Mouse (Mus musculus): ENCODE data around the gene Ect2l.
"Not testable (repeated sequence)": the region's sequence is repeated elsewhere in the genome, so short reads cannot be mapped to it uniquely, and the experiment has no call there.

Ect2l gene

DNA sequence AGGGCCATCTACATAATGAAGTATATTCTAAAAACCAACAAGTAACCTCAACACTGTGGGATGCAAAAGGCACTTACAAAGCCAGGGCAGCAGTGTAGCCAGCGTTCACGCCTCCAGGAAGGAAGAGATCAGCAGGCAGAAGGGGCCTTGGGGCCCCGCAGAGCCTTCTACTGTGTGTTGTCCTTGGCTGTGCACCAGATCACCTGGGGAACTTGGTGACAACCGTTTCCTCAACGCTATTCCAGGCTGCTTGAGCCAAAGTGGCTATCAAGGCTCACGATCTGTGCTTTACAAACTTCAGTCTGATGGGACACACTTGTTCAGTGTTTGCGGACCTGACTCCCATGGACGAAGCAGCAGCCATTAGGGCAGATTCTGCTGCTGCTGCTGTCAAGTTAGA lies 19.0 kb downstream of the Ect2l start:
- DNase-seq (ENCODE audit: low read depth, low spot score): no peak

DNA sequence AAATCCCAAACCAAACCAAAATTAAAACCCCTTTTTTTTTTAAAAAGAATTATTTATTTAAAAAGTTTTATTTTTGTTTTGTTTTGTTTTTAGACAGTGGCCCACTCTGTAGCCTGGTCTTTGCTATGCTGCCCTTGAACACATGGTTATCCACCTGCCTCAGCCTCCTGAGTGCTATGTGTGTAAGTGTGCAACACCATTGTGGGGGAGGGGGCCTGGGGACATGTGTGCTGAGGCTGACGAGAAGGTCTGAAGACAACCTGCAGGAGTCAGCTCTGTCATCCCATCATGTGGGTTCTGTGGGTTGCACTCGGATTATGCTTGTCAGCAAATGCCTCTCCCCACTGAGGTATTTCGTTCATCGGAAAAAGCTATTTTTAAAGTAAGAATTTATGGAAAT lies 21.2 kb downstream of the Ect2l start:
- DNase-seq (ENCODE audit: low read depth, low spot score): no peak

DNA sequence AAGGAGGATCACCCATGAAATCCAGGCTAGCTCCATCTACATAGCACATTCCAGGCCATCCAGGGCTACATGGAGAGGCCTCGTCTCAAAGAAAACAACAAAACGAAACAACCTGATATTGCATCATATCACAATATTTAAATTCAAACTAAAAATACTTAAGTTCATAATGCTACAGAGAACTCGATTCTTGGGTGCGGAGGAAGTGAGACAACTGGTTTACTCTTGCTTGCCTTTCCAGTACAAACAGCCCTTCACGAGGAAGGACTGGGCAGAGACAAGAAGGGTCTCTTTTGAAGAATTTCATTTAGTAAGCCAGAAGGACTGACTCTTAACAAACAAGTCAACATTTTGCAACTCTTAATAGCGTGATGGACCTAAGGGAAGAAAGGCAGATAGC lies 22.1 kb downstream of the Ect2l start:
- no peak for DNase-seq (ENCODE audit: low read depth, low spot score)

DNA sequence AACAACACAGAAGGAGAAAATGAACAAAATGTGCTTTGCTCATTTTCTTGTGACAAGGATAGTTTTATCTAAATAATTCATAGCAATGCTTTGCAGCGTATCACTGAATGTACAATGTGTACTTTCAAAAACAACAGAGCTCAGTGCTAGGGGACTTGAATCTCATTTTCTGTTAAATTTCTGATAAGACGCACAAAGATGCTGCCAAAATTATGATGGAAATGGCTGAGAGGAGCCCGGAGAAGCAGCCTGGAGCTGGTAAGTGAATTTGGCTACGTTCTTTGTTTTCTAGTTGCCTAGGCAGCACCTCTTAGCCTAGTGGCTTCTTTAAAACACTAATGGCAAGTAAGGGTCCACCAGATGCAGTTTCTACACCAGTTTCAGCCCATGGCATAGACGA lies 28.4 kb downstream of the Ect2l start:
- DNase-seq (ENCODE audit: low read depth, low spot score): no peak

DNA sequence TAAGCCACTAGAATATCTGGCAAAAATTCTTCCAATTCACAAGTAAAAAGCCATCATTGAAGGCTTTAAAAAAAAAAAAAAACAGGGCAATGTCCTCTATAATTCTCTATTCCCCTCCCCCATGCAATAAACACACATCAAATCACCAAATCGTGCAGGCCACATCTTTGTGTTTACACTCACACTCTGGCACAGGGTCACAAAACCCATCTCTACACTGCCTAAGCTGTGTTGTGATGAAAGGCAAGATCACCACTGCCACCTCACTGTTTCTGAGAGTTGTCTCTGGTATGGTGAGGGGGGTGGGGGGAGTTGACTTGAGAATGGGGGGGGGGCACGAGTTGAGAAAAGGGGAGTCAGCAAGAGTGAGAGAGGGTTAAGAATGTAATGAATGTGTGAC lies 33.4 kb downstream of the Ect2l start:
- no peak for DNase-seq (ENCODE audit: low read depth, low spot score)

DNA sequence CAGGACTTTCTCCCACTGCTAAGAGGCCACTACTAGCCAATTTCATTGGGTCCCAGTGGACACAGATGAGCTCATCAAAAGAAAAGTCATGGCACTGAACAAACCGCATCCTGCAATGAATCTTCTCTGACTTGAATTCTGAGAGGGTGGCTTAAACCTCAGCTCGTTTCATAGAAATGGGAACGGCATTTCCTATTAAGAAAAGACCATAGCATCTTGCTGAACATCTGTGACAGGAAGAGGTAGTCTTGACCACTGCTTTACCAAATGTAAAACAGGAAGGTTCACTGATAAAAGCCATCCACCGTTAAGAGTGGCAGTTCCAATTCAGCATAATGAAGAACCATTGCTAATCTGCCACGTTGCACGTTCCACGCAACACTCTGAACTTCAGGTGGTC lies 34.0 kb downstream of the Ect2l start:
- no peak for DNase-seq (ENCODE audit: low read depth, low spot score)

DNA sequence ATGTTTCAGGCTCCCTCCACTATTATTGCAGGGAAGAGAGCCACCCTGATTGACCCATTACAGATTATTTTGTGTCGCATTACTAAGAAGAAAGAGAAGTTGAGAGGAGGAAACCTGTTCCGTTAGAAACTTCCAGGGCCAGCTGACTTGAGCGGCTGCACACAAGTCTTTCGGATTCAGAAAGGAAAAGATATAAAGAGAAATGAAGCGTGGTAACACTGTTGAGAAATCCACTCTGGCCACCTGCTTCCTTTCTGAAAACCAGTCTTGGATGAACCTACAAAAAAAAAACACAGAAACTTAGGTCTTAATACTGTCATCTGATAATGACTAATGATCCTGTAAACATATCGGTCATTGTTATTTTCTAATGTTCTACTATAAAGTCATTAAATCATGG lies 35.6 kb downstream of the Ect2l start:
- no peak for DNase-seq (ENCODE audit: low read depth, low spot score)

DNA sequence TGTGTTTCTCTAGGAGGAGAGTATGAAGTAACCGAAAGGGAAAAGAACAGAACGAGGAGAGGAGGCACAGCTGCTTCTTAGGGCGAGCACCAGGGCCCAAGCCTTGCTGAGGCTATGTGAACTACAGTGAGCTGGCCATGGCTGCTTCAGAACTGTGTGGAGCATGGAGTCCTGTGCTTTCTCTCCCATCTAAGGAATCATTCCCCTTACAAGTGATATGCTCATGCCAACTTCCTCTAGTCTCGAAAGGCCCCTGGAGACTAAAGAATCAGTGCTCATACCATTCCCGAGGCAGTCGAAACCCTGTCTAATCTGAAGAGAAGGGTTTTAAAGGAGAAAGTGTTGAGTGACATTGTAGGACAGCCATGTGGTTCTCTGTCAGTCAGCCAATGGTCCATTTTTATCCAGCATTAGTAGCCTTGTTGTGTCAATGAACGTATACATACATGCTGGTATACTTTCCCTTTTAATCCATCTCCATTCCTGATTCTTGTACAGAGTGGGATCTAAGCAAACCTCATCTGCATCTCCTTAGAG lies 48.2 kb downstream of the Ect2l start:
- no peak for DNase-seq (ENCODE audit: low read depth, low spot score)

DNA sequence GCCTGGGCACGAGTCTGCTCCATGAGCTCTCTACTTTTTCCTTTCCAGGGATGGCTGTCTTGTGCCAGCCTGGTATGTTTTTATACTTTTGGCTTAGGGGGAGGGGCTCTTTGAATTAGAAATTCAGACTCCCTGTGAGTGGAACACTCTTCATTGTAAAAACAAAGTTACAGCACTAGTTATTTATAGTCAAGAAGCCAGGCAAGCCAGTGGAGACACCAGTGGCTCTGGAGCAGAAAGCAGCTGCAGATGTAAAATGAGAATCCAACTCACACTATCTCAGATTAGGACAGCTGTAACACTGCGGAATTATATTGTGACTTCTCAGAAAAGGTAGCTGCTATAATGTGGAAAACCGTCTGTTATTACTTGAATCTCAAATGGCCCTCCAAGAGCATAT lies 63.5 kb downstream of the Ect2l start:
- no peak for DNase-seq (ENCODE audit: low read depth, low spot score)

DNA sequence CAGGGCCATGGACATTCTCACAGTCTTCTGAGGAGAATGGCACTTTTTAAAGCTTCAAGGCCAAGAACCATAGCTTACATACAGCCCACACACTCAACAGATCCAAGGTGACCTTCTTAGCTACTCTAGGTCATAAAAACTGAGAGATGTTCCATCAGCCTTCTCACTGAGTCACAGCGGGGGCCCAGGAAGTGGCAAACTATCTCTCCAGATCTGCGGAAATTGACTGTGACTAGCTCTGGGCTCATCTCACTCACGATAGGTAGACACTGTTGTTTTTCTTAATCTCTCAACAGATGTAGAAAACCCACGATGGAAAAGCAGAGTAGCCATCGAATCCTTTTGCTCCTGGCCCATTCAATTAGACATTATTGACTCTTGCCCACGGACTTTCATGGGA lies 68.5 kb downstream of the Ect2l start:
- no peak for DNase-seq (ENCODE audit: low read depth, low spot score)

DNA sequence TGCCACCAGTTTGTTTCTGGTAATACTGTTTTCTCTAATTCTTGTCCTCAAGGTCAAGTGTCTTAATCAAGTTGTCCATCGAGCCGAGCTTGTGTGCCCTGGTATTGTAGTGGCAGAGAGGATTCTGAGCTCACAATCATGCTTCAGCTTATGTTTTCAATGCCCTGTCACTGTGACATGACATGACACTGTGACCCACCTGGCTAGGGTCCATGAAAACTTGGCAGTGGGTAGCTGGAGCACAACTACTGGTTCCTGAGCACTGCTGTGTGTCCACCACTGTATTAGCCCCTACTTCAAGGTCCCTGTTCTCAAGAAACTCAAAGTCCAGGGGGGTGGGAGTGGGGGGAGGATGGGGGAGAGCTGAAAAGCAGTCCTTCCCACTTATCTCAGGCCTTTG lies 69.3 kb downstream of the Ect2l start:
- no peak for DNase-seq (ENCODE audit: low read depth, low spot score)

DNA sequence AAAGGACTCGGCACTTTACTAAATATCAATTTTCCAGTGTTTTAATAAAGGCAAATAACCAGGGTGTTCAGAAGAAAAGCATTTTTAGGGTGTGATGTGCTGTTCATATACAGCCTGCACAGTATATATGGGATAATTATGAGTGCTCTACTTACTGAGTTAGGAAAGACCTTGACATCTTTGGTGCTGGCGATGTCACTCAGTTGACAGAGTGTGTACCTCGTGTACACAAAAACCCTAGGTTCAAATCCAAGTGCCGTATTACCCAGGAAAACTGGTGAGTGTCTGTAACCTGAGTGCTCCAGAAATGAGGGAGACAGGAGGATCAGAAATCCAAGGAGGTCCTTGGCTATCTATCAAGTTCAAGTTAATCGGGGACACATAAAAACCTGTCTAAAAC lies 71.1 kb downstream of the Ect2l start:
- DNase-seq (ENCODE audit: low read depth, low spot score): no peak

DNA sequence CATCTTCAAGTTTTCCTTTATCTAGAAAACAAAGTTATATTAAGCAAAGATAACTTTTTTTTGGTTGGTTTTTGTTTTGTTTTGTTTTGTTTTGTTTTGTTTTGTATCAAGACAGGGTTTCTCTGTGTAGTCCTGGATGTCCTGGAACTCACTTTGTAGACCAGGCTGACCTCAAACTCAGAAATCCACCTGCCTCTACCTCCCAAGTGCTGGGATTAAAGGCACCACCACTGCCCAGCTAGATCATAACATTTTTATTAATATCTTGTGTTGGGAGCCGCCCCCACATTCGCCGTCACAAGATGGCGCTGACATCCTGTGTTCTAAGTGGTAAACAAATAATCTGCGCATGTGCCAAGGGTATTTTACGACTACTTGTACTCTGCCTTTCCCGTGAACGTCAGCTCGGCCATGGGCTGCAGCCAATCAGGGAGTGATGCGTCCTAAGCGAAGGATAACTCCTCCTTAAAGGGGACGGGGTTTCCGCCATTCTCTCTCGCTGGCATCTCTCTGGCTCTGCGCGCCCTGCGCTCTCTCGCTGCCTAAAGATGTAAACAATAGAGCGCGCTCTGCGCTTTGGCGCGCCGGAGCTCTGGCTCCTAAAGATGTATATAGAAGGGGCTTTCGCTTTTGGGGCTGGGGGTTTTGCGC lies 71.7 kb downstream of the Ect2l start:
- DNase-seq (ENCODE audit: low read depth, low spot score): not testable (repeated sequence)

DNA sequence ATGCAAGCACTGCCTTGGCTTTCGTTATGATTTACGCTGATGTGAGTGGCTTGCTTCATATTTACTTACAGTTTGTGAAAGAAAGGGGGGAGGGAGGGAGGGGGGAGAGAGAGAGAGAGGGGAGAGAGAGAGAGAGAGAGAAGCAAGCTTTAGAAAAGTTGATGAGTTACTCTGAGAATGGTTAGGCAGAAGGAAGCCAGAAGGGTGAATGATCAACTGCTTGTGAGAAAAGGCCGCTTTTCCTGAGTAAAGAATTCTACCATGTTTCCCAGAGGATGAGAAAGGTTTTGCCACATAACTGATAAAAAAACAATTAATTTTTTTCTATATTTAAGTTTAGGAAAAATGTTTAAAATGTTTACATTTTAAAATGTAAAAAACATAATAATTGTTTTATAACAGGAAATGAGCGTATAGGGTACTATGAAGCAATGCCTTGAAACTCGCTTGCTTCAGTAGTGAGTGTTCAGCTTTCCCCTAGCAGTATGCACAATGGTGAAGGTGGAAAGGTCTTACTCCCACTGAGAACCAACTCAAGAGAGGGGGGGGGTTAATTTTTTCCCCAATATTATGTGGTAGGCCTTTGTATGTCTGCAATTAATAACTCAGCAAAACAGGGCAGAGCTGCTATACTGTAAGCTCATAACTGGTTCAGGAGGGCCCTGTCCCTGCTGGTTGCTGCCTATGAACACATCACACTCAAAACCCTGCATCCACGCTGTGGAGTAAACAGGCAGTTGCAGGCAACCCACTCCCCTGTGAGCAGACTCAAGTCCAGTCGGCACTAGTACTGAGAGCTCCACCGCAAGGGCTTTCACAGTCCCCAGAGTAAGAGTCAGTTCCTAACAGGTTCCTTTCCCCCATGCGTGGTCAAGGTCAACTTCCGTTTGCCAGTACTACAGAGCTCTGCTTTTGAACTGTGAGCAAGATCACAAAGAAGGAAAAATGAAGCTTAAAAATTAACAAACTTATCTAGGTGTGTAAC lies 78.7 kb downstream of the Ect2l start:
- no peak for DNase-seq (ENCODE audit: low read depth, low spot score)

DNA sequence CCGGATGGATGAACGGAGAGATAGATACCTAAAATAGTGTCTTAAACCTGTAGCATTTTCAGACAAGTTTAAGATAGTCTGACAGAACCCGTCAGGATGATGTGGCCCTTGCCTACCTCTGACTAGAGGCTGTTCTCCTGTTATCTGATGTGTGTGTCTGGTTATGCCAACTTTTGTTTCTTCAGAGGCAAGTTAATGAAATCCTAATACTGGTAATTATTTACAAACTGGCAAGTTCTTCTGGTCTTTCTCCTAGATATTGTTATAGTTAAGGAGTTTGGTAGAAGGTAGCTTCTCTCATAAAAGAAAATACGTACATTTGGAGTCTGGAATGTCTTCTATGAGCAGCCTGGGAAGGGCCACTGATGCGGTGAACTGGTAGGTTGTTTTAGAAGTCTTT lies 80.4 kb downstream of the Ect2l start:
- no peak for DNase-seq (ENCODE audit: low read depth, low spot score)

DNA sequence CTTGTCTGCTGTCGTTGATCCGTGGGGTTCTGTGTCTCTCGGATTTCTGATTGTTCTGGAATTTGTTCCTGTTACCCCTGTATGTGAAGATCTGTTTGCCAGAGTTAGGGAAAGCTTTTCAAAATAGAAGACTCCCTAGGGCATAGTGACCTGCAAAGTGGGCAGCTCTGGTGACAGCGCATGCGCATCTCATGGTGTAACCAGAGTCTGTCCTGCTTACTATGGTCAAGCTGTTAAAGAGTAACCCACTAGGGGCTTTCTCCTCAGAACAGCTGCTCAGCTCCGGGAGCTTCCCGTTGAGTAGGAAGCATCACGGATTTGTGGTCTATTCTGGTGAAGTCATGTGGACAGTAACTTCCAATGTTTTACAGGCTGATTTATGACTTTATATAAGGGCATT lies 92.4 kb downstream of the Ect2l start:
- no peak for DNase-seq (ENCODE audit: low read depth, low spot score)

DNA sequence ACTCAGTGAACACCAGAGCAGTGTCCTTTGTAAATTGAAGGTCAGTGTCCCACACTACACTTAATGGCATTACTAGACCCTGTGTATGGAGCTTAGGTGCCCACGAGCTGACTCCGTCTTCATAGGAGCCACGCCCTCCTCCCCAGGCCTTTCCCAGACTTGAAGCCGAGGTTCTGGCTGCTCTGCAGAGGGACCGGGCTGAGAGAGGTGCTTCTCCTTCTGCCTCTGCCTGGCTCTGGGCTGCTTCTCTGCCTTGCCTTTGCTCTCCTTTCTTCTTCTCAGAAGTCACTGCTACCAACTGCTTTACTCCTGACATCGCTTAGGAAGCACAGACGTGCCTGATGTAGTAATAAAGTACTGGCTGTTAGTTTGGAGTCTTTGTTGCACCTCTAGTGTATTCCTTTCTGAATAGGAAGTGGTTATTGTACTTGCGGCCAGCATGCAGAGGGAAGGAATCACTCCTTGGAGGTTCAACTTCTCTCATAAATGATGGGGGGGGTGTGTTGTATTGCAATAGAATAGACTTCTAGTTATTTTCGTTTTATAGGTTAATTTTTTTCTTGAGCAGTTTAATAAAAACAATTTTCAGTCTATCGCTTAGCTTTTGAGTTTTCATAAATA lies 97.1 kb downstream of the Ect2l start:
- DNase-seq (ENCODE audit: low read depth, low spot score): no peak

DNA sequence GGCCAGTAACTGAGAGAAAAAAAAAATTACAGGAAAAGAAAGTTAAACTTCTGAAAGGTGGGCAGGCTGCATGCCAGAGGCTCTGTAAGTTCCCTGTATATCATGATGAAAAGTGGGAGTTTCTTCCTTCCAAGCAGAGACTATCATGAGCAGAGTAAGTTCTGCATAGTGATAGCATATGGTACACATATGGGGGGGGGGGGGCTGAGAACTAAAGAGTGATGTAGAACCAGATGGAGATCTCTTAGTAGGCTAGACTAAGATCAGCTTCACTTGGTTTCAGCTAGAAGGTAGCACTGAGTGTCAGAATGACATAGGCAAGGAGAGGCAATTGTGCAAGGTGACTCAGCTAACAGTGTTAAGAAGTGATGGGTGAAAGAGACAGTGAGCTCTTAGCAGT lies 99.8 kb downstream of the Ect2l start:
- DNase-seq (ENCODE audit: low read depth, low spot score): no peak

DNA sequence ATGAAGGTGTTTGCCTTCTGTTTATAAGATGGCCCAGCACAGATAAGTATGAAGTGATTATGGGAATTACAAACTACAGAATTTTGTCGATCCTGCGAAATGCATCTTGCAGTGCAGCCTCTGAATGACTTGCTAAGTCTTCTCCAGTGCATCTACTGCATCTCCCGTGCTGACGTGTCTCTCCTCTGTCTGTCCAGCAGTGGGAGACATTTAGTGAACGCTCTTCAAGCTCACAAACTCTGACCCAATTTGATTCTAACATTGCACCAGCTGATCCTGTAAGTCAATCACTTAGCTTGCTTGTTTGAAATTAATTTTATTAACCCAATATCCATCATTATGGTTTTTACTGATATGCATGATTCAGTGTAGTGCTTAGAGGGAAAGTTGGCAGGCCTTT lies 103.2 kb downstream of the Ect2l start:
- no peak for DNase-seq (ENCODE audit: low read depth, low spot score)

DNA sequence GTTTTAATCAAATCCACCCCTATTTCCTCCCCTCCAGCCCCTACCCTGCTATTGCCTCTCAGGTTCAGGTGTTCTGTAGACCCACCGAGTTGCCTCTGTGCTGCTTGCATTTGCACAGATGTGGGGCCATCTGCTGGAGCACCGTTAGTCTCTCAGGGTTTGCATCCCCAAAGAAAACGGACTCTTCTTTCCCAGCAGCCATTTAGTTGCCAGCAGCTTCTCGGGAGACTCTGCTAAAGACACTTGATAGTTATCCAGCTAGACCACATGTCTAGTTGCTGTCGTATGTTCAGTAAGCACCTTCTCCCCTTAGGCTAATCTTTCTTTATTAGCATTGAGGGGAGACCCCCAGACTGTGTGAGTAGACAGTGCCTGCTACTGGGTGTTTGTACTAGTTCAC lies 108.5 kb downstream of the Ect2l start:
- no peak for DNase-seq (ENCODE audit: low read depth, low spot score)

DNA sequence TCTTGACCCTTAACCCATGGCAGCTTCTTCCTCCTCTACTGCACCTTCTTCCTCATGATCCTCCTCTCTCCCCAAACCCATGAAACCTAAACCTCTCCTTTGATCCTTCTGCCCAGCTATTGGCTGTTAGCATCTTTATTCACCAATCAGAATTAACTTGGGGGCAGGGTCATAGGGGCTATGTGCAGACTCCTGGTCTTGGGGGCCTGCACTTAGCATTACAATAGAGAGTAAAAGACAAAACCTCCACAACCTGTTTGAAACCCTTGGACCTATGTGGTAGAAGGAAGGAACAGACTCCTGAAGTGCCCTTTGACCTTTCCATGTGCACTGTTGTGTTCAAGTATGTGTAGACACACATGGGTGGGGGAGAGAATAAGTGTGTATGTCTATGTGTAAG lies 120.0 kb downstream of the Ect2l start:
- DNase-seq (ENCODE audit: low read depth, low spot score): no peak

DNA sequence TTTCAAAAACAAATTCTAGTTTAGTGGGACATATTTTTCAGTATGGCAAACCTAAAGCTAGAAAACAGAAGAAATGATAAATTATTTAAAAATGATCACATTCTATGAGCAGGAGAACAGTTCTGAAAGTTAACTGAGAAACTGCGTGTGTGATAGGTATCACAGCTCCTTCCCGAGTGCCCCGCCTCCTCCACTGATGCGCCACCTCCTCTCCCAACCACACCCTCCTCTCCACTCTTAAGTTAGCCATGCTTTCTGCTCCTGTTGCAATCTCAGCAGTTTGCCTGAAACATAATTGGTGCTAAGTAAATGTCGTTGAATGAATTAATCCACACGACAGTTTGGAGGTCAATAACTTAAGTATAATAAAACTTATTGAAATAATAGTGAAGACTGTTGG lies 127.9 kb downstream of the Ect2l start:
- DNase-seq (ENCODE audit: low read depth, low spot score): no peak

DNA sequence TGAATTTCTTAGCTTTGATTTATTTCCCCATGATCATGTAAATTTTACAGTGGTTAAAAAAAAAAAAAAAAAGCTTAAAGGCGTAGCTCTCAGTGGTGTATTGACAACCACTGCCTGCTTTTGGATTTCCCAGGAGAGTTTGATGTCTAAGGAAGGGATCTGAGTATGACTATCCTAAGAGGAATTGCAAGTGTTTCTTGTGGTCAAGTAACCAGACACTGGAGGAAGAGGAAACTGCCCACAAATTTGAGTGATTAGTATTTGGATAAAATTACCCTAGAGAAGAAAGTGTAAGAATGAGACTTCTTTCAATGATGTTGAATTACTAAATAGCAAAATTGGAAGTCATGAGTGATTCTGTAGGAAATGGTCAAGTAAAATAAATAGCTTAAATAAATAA lies 129.2 kb downstream of the Ect2l start:
- no peak for DNase-seq (ENCODE audit: low read depth, low spot score)

All from forelimb bud, embryonic 11.5 days (tissue).